Mouse (Mus musculus) R1 (cell line): ENCODE measurements around the gene Fhad1.

ENCODE experiments used
- DNase-seq: peaks from one replicate; pipeline ENCODE4 v3.0.0-alpha.2; 2018; ENCODE audit warnings: low read depth, low spot score

Gene Fhad1

DNA sequence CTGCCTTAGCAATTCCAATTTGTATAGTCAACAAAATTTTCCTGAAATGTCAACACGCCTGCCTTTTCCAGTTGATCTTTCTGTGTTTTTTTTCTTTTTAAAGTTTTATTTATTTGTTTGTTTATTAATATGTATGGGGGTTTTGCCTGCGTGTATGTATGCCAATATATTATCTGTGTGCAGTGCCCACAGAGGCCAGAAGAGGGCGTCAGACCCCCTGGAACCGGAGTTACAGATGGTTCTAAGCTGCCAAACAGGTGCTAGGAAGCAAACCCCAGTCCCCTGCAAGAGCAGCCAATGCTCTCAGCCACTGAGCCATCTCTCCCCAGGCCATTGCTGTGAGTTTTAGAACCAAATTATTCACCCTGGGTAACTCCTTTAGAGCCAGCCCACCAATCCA, 76.3 kb downstream of the Fhad1 start:
- peak; percentile 45 for DNase-seq

DNA sequence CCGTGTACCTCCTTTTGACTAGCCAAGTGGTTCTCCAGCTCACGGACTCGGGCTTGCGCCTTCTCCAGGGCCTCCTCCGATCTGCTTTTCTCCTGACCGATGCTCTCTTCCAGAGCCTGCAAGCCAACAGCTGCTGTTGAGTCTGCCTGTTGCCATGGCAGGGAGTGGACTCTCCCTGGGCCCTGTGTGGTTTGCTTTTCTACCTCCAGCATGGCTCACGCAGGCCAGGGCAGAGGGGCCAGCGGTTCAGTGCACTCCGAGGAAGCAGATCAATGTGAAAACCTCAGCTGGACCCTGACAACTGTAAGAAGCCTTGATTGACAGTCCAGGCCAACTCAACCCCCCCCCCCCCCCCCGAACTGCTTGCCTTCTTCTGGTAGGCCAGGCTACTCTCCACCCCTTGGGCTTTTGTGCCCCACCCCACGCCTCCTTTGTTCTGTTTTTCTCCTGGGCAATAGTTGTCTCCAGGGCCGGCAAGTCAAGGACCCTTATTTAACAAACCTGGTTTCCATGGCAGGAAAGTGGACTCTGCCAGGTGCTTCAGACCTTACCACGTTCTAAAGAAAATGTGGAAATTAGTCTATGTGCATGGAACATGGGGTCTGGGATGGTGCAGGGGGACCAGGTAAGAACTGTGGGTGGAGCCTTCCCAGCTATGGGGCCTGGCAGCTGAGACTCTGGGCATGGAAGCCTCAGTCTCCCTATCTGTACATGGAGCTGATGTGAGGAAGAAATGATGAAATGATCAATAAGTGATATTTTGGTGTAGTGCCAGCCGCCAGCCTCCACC, 81.9 kb downstream of the Fhad1 start:
- DNase-seq, result no peak

DNA sequence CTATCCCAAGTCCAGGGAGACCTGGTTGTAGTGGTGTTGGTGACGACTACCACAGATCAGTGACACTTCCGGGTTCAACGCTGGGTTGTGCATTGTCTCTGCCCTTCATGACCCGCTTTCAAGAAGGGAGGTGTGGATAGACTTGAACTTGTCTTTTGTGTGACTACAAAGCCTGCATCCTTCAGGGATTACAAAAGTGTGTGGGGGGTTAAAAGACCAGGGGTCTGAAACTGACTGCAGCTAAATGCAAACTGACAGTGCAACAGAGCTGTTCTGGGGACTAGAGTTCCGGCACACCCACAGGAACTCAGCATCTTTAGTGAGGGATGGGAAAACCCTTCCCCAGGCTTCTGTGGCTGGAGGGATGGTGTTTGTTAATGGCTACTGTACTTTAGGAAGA, 83.4 kb downstream of the Fhad1 start:
- DNase-seq, result peak; percentile 48

DNA sequence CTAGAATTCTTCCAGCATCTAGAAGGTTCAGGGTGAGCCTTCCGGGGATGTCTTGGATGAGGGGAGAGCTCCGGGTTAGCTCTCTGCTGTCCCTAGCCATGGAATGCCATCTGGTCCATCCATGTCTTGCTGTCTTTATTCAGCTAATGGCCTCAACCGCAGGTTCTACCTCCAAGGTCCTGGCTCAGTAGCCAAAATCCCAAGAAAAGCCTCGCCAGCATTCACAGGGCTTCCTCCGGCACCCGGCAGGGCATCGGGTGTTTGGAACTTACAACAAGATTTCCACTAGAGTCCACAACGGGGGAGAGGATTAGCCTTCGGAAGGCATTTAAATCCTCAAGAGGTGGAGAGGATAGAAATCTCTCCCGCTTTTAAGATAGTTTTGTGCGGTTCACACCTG, 84.9 kb downstream of the Fhad1 start:
- DNase-seq, result no peak

DNA sequence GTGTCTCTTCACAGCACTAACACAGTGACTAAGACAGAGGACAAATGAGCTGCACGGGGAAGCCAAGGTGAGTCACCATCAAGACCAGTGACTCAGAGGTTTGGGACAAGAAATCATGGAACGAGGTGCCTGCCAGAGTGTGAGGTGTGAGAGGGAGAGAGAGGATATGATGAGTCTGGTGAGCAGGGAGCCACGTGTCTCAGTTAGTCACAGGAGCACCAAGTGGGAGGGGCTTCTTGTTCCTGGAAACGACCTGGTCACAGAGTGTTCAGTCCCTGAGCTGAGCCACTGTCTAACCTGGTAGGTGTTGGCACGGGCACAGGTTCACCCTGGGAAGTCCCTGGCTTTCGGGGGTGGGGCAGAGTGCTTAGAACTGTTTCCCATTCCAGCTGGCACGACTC, 86.0 kb downstream of the Fhad1 start:
- DNase-seq, result peak; percentile 47

DNA sequence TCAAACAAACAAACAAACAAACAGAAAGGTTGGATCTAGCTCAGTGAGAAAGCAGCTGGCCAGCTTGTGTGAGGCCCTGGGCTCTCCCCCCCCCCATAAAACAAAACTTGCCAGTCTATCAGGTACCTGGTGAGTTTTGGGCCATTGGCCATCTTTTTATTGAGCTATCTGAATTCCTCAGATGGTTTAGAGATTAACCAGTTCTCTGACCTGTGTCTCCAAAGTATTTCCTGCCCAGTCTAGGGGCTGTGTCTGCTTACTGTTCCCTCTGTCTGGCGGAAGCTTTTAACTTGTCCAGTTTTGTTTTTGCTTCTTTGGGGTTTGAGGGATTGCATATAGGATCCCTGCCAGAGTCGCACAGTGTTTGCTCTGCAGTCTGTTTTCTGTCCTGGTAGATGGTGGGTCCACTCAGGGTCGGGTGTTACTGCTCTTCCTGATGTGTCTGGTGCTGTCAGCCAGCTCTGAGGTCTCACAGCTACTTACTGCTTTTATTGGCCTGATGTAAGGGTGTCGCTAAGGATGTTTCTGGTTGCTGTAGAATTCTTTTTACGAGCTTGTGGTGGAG, 89.0 kb downstream of the Fhad1 start:
- no peak for DNase-seq

DNA sequence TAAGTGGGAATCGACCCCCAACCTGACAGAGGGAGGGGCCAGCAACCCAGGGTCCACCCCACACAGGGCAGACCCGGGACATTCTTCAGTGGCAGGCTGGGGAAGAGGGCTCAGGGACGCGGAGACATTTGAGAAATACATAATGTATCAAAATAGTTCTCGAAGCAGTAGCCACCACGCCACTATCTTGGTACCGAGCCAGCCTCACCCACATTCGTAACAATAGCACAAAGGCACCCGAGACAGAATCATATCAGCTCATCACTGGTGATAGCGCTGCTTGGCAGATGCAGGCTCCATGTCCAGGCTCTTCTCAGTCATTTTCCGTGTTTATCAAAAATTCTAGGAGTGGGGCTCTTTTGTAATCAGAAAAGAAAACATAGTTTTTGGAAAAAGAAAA, 90.9 kb downstream of the Fhad1 start:
- DNase-seq, result no peak

DNA sequence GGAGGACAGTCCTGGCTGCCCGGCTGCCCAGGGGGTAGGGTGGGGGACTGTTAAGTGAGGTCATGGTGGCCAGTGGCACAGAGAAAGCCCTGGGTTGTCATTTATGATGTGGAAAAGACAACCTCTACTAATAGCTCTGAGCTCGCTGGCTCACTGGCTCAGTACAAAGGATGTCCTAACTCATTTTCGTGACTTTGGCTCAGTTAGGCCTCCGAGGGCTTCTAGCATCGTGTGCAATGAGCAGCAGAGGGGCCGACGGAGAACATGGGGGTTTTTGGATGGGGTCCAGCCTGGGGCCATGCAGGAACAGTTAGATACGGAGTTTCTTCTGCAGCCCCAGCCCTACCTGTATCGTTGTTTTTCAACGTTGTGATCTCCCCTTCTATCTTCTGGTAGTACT, 94.5 kb downstream of the Fhad1 start:
- DNase-seq, result no peak

DNA sequence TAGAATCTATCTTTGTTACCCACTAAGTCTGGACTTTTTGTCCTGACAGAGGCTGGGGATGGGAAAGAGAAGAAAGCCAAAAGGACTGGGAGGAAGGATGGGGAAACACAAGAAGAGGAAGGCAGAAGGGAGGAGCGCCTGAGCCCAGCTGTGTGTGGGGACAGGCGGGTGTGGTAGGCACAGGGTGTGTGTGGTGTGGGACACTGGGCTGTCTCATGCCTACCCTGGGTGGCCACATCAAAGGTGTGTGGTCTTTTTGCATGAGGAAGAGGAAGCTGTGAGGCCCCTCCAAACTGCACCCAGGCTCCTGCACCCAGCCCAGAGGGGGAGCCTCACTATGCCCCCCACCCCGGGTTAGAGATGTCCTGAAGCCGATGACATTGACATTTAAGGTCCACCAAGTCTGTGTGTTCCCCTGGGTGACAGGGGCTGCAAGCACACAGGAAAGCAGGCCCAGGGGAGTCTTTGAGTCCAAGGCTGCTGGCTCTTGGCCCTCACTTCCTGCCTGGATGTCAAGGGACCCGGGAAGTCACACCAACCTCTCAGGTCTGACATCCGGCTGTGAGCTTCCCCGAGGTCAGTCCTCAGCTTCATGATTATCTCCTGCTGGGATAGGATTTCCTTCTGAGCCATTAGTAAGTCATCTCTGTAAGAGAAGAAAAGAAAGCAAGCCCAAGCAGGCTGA, 97.0 kb downstream of the Fhad1 start:
- DNase-seq, result no peak

DNA sequence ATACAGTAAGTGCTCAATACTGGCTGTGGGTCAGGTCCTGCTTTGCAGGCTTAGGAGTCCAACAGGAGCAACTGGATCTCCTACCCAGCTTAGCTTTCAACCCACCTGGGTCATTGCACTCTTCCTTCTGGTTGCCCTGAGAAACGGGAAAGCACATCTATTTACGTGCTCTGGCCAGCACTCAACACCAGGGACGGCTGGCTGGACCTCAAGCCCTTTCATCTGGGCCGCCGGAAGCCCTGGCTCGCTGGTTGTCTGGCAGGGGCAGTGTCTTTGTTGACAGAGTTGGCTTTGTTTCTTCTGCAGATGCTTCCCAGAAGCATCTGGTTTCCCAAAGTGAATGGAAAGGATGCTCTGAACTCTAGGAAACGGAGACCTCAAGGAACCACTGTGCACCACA, 100.8 kb downstream of the Fhad1 start:
- no peak for DNase-seq

DNA sequence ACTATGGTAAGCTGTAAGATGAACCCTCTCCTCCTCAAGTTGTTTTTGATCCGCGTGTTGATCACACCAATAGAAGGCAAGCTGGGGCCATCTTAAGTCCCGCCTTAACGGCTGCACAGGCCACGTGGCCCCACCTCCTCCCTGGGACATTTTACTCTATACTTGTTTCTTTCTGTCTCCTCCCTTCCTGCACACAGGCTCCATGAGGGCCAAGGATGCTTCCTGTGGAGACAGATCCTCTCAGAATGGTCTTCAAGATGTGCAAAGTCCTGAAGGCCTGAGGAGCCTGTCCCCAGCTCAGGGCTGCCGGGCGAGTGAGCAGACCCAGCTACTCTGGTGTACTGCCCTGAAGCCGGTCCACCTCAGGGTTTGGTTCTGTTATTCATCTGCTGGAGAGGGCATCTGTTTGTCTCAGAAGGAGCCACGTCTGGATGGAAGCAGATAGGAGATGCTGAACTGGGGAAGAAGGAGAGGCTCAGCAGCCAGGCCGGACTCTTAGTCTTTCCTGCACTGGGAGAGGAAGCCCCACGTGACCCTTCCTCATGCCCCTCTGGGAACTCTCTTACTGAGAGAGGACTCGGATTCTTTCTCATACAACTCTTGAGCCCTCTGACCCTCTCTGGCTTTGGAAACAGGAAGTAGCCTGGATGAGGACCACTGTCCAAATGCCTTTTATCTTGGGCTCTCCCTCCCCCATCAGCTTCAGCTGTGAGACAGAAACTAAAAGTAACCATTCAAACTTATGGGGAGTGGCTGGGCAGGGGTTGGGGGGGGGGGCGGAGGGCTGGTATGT, 101.5 kb downstream of the Fhad1 start:
- DNase-seq, result no peak

DNA sequence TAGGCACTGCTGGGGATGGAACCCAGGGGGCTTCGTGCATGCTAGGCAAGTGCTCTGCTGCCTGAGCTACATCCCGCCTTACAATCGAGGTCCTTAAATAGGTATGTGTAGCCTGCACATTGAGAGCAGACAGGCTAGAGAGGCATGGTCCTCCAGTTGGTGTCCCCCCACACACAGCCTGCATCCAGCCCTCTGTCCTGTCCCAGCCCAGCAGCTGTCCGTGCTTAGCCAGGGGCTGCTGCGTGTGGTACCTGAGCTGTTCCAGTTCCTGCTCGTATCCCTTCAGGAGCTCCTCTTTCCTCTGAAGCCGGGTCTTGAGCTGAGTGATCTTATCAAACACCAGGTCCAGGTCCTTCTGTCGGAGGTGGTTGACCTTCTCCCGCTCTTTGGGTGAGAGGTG, 110.2 kb downstream of the Fhad1 start:
- no peak for DNase-seq

DNA sequence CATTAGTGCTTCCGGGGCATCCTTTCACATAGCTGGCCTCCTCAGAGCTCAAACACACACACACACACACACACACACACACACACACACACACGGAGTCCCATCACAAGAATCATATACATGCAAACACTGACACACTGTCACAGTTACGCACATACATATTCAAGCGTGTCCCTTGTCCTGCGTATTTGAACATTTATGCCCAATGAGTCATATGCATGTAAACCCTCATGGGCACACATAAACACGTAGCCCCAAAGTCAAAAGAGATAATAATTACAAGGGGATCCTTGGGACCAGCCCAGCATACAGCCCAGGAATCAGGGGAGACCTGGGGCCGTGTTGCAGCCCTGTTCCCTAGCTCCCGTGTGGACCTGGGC, 112.4 kb downstream of the Fhad1 start:
- no peak for DNase-seq

DNA sequence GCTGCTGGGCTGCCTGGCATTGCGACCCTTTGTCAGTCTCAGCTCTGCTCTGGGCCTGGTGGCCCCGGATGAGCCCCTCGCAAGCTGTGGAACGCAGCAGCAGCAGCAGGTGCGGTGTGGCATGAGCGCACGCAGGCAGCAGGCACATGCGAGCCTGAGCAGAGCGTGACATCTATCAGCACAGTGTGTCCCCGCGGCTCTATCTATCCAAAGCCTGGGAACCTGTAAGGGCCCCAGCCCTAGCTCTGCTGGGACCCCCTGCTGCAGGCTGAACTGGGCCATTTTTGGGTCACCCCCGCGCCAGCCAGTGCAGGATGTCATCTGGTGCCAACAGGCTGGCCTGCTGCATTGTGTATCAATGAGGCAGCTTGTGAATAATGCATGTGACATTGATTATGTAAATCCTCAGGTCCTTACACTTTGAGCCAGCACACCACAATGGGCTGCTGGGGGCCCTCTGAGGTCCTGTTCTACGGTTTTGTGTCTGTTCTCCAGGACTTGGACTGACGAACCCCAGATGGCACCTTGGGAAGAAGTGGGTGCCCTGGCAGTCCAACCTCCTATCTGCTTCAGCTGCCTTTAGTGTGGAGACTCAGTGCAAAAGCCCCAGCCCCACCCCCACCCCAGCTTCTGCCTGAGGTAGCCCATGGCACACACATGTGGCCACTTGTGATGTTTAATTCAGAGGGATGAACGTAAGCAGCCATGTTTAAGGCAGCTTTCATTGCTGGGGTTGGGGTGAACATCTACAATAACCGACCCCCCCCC, 113.0 kb downstream of the Fhad1 start:
- no peak for DNase-seq

DNA sequence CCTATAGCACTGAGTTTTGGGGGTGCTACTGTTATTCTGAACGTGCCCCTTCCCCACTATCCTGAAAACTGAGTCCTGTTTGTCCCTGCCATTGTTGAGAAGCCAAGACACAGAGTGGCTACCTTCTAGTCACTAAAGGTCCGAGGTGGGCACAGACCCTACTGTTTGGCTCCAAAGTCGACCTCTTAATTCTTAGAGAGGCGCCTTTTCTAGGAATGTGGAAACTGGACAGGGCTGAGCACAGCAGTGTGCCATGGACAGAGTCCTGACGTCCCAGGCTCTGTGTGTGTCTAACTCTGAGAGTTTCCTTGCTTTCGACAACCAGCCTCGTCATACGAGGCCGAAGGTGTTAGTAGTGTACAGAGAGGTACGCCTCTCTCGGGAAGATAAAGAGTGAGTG, 114.5 kb downstream of the Fhad1 start:
- DNase-seq, result no peak

DNA sequence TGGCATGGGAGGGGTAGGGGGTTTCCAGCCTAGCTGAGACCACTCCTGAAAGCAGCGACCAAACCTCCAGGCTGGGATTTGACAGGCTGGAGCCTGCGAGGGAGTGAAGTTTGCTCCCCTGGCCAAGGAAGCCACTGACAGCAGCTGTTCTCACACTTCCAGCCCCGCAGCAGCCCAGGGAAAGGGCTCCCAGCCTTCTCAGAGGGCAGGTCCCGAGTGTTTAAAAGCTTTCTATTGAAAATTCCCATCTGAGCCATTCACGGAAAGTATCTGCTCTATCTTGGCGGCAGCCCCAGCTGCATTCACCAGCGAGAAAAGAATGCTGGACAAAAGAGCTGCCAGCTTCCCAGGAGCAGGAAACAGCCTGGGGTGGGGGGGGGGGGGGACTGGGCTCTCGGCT, 114.9 kb downstream of the Fhad1 start:
- no peak for DNase-seq

DNA sequence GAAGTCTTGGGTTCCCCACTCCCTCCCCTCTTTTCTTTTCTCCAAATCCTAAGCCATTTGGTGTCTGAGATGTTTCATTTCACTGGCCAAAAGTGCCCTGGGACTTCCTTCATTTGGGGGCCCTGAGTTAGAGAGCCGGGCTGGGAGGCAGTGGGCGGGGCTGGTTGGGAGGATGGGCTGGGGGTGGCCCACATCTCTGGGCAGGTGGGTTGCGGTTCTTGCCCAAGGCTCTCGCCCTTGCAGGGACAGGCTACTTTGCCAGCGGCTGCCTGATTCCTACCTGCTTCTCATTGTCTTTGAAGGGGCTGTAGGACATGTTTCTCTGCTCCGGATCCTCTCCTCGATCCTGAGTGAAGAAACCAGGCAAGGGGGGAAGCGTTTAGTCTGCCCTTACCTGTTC, 116.0 kb downstream of the Fhad1 start:
- no peak for DNase-seq

DNA sequence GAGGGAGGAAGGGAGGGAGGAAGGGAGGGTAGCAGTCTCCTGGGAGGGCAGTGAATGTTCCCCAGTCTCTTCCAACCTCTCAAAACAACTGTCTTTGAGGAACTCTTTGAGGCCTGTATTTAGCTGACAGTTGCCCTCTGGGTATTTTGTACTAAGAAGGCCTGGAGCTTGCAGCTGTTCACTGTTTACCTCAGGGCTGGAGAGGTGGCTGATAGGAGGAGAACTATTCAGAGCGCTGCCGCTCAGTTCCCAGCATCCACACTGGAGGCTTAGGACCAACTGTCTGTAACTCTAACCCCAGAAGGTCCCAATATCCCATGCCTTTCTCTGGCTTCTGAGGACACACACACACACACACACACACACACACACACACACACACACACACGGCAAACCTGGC, 117.0 kb downstream of the Fhad1 start:
- DNase-seq, result no peak

DNA sequence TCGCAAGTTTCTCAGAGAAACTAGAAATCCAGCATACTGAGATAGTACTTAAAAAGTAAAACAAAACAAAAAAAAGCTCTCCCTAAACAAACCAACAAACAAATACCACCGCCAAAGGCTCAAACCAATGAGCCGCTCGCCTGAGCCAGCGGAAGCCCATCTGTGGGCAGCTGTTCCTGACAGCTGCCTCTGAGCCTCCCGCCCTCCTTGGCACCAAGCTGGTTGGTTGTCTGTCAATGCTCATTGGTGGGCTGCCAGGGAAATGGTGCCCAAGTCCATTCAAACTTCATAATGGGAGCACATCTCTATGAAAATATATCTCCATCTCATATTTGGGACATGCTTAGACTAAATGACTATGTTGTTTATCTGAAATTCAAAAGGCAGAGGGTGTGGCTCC, 117.7 kb downstream of the Fhad1 start:
- no peak for DNase-seq

DNA sequence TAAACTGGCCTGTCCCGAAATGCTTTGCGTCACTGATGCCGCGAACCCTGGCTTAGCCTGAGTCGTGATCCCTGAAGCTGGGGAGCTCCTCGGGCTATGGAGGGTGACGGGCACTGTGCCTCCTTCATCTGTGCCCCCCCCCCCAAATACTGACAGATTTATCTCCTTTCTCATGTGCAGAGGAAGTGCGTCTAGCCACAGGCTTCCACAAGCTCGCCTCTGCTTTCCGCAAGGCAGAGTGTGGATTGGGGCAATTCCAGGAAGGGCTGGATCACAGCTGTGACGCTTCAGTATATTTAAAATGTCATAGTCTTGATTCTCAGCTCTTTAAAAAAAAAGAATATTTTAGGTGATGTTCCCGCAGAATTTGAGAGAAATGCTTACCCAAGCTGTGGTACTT, 119.1 kb downstream of the Fhad1 start:
- DNase-seq, result no peak

DNA sequence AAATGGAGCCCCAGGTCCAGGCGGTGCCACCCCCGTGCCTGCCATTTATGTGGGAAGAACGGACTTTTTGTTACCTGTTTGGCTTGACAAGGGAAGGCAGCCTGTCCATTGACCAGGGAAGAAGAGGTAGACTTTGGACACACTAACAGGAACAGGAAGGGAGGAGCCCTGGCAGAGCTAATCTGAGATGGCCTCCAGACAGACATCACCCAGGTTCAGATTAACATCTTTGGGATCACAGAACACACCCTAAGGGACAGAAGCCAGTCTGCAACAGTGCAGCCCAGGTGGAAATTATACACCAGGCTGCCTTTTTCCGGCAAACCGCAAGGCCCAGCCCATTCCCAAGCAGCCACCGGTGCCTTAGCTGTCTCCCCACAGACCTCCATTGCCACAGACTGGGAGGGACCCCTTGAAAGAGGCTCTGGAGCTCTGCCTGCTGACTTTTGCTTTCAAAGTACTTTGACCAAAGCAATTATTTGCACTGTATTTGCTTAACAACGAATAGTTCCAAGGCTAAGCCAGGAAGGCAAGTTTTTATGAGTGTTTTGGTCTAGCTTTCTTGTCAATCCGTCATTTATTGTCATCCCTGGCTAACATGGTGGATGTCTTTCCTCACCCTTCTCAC, 121.6 kb downstream of the Fhad1 start:
- no peak for DNase-seq
